Mouse (Mus musculus): ENCODE results near the gene Zdhhc14.

Gene Zdhhc14

GRCm38 (mm10) chr17:5491801-5492745 is at the start of gene Zdhhc14:
Zdhhc14 (plus strand) TSS chr17:5492557.
- TF ChIP-seq GATA4 (IDR thresholded peaks at IDR 0.05; ENCODE audit: insufficient replicate concordance, low read length) = no peak; the same call in 1 of the 2 replicates

- no peak for TF ChIP-seq GATA4 (IDR thresholded peaks at IDR 0.05; ENCODE audit: insufficient replicate concordance, low read length)
Observed at GRCm38 (mm10) chr17:5443260-5443659, 49.1 kb upstream of the Zdhhc14 start.

DNA sequence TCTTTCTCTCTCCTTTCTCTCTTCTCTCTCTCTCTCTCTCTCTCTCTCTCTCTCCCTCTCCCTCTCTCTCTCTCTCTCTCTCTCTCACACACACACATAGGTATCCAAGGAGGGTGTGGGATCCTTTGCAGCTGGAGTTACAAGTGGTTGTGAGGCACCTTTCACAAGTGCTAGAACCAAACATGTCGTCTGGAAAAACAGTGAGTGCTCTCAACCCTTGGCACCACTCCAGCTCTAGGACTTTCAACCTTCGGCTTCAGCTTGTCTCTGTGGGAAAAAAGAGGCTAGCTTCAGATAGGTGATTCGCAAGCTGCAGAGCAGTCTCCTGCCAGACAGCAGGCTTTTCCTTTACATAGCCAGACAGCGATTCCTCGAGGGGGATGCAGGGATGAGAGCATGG is 48.6 kb upstream of the Zdhhc14 start:
- TF ChIP-seq GATA4 (IDR thresholded peaks at IDR 0.05; ENCODE audit: insufficient replicate concordance, low read length) = no peak

DNA sequence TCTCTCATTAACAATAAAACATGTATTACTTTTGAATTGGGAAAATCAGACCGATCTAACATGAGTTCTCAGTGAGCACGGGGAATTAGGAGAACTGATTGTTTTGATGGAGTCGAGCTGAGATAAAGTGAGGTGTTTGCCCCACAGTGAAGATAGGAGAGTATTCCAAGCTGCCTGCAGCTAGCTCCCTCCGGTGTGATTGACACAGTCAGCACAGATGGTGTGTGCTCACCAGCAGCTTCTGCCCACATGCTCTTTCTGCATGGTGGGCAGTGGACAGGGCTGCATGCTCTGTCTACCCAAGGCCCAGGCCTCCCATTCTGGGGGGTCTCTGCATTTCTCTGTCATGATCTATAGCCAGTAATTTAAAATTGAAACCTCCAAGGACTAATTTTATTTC is 38.7 kb upstream of the Zdhhc14 start:
- TF ChIP-seq GATA4 (IDR thresholded peaks at IDR 0.05; ENCODE audit: insufficient replicate concordance, low read length) = no peak

DNA sequence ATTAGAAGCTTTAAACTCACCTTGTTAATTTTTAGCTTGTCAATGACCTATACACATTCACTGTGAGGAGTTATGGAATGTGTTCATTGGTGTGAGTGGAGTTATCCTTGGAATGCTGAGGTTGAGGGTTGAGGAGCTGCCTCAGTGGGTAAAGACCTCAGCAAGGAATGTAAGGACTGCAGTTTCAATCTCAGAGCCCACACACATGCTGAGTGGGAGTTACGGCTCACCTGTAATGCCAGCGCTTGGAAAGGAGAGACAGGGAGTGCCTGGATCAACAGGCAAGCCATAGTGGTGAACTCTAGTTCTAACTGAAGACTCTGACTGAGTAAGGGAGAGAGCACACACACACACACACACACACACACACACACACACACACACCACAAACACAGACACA is 28.4 kb upstream of the Zdhhc14 start:
- no peak for TF ChIP-seq GATA4 (IDR thresholded peaks at IDR 0.05; ENCODE audit: insufficient replicate concordance, low read length)

GRCm38 (mm10) chr17:5466736-5467135 is 25.6 kb upstream of the Zdhhc14 start:
- no peak for TF ChIP-seq GATA4 (IDR thresholded peaks at IDR 0.05; ENCODE audit: insufficient replicate concordance, low read length)

GRCm38 (mm10) chr17:5467177-5467576 is 25.2 kb upstream of the Zdhhc14 start:
- no peak for TF ChIP-seq GATA4 (IDR thresholded peaks at IDR 0.05; ENCODE audit: insufficient replicate concordance, low read length)

DNA sequence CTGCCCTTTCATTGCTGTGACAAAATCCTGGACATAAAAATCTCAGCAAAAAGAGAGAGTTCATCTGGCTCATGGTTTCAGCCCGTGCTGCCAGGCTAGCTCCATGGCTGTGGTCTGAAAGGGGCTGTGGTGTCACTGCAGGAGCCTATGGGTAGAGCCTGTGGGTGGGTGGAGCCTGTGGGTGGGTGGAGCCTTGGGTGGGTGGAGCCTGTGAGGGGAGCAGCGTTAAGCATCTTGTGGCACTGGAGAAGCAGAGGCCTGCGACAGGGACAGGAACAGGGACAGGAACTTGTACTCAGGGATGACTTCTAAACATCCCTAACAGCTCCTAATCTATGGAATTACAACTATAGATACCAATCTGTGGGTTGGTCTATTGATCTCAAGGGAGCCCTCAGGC is 20.1 kb upstream of the Zdhhc14 start:
- no peak for TF ChIP-seq GATA4 (IDR thresholded peaks at IDR 0.05; ENCODE audit: insufficient replicate concordance, low read length)

GRCm38 (mm10) chr17:5475960-5476725 is 16.2 kb upstream of the Zdhhc14 start:
- no peak for TF ChIP-seq GATA4 (IDR thresholded peaks at IDR 0.05; ENCODE audit: insufficient replicate concordance, low read length)

- TF ChIP-seq GATA4 (IDR thresholded peaks at IDR 0.05; ENCODE audit: insufficient replicate concordance, low read length) = no peak
Observed at GRCm38 (mm10) chr17:5483456-5483855, 8.9 kb upstream of the Zdhhc14 start.

DNA sequence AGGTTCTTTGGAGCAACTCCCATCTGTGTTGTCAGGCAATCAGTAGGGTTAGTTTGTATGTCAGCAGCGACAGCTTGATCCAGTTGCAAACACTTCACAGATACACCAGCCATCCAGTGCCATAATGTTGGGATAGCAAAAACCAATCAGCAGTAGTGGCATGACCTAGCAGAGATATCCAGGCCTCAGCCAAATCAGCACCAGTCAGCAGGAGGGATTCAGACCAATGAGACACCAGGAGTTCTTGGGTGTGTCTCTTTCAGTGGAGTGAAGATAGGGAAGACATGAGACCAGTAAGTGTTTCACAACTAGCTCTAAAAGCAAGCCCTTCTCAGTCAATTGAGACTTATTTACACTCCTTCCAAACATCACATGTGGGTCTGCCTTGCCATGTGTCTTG is 7.7 kb upstream of the Zdhhc14 start:
- TF ChIP-seq GATA4 (IDR thresholded peaks at IDR 0.05; ENCODE audit: insufficient replicate concordance, low read length) = no peak

- no peak for TF ChIP-seq GATA4 (IDR thresholded peaks at IDR 0.05; ENCODE audit: insufficient replicate concordance, low read length)
Observed at GRCm38 (mm10) chr17:5488156-5488555, 4.2 kb upstream of the Zdhhc14 start.

DNA sequence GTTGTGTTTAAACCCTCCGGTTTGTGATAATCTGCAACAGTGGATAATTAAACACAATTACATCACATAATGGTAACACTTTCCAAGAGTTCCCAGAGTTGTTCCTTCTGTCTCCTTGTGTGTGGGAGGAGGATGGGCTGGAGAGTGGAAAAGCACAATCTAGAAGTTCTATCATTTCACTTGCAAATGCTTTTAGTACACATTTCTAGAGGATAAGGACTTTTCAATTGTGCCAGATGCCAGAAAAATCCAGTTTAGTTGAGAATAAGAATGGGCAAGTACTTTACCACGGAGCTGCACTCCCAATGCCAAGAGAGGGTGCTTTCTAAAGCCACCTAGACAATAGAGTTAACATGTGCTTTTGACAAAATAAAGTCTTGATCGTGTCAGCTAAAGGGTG is 2.0 kb upstream of the Zdhhc14 start:
- no peak for TF ChIP-seq GATA4 (IDR thresholded peaks at IDR 0.05; ENCODE audit: insufficient replicate concordance, low read length)

GRCm38 (mm10) chr17:5491031-5491800 is 1.1 kb upstream of the Zdhhc14 start:
- TF ChIP-seq GATA4 (IDR thresholded peaks at IDR 0.05; ENCODE audit: insufficient replicate concordance, low read length) = no peak

DNA sequence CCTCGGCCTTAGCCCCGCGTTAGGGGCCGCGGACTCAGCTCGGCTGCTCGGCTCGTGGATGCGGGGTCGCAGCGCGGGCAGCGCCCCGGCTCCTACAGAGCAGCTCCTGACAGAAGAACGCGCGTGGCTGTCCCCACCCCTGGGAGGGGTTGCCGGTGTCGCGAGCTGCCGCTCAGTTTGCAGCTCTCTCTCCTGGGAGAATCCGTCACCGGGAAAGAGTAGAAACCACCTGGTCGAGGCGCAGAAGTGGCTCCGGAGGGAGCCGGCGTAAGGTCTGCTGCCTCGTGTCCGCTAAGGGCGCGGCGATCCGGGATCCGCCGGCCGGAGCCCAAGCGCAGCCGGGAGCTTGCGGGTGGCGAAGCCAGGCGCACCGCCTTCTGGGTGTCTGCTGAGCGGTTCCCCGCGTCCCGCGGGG is 396 bp downstream of the Zdhhc14 start:
- TF ChIP-seq GATA4 (IDR thresholded peaks at IDR 0.05; ENCODE audit: insufficient replicate concordance, low read length) = no peak

All from liver, adult (tissue).